In genomic region chr17:24207768-24208640, GRCm38 (mm10) we compare ENCODE assay signal across 8 mouse cellular contexts. TPM values are rescaled to one million over a fixed set of nuclear protein-coding genes. Genes with fewer than 3 reads are reported as not detected.
DNase-seq lines count a peak whose midpoint lies in the region; ATAC-seq and TF ChIP-seq lines count a peak whose summit lies in the region.

No protein-coding gene starts in this region.

- intact Hi-C loops in gastrocnemius, adult 2 months (cut with DNase I) = no loop called here

- peak overlapping the region; percentile 70; the same call in 1 of the 2 replicates for H3K27ac ChIP-seq in gastrocnemius, adult 2 months
- H3K27ac ChIP-seq in ES-E14 (ENCODE audit: insufficient read depth, low read depth, low read length, poor library complexity, severe bottlenecking) = no peak overlapping the region
- H3K27ac ChIP-seq in heart, embryonic 15.5 days = peak overlapping the region; percentile 66; the same call in 1 of the 2 replicates
- H3K27ac ChIP-seq in liver, embryonic 15.5 days (replicated peaks) = peak overlapping the region; percentile 99

- H3K9ac ChIP-seq in ES-E14 (ENCODE audit: insufficient read depth, low read depth, low read length, poor library complexity, severe bottlenecking) = no peak overlapping the region
- H3K9ac ChIP-seq in heart, embryonic 15.5 days = peak overlapping the region; percentile 70; the same call in 1 of the 2 replicates
- peak overlapping the region; percentile 83 for H3K9ac ChIP-seq in liver, embryonic 15.5 days

- H3K4me2 ChIP-seq in heart, embryonic 15.5 days = peak overlapping the region; percentile 80
- peak overlapping the region; percentile 100 for H3K4me2 ChIP-seq in liver, embryonic 15.5 days

- H3K4me1 ChIP-seq in ES-E14 (ENCODE audit: control insufficient read depth in 2 of 2, insufficient read depth in 2 of 2, low read length in 2 of 2, poor library complexity in 1 of 2) = peaks cover 9 to 38% of the 10 kb centered on the region in 2 experiments
- peaks cover 76% of the 10 kb centered on the region for H3K4me1 ChIP-seq in heart, embryonic 15.5 days (replicated peaks)
- H3K4me1 ChIP-seq in liver, embryonic 15.5 days (replicated peaks) = peaks cover 100% of the 10 kb centered on the region

- no peak for TF ChIP-seq CTCF in gastrocnemius, adult 2 months (IDR thresholded peaks at IDR 0.05)

- in situ Hi-C loops in ES-E14 (cut with MboI; ENCODE audit: low sequenced_read_pairs in 2 of 2, unreplicated experiment in 2 of 2) = no loop called here

- no peaks in the 10 kb centered on the region for H3K9me3 ChIP-seq in ES-E14 (ENCODE audit: control insufficient read depth, insufficient read depth, low read depth, low read length)
- no peaks in the 10 kb centered on the region for H3K9me3 ChIP-seq in heart, embryonic 15.5 days (replicated peaks)
- no peaks in the 10 kb centered on the region for H3K9me3 ChIP-seq in liver, embryonic 15.5 days (replicated peaks)

- H3K36me3 ChIP-seq in ES-E14 (ENCODE audit: control insufficient read depth, insufficient read depth, low read length, poor library complexity, severe bottlenecking) = no peaks in the 10 kb centered on the region
- H3K36me3 ChIP-seq in heart, embryonic 15.5 days = no peaks in the 10 kb centered on the region
- H3K36me3 ChIP-seq in liver, embryonic 15.5 days (replicated peaks) = no peaks in the 10 kb centered on the region

- peak overlapping the region; percentile 77 for H3K4me3 ChIP-seq in gastrocnemius, adult 2 months
- peak overlapping the region; percentile 44 to 57; a peak in 2 of 4 replicates for H3K4me3 ChIP-seq in ES-E14 (ENCODE audit: insufficient read depth in 1 of 2, low read depth in 1 of 2, low read length in 2 of 2, poor library complexity in 1 of 2, severe bottlenecking in 1 of 2)
- peak overlapping the region; percentile 53 for H3K4me3 ChIP-seq in heart, embryonic 15.5 days
- peak overlapping the region; percentile 80 for H3K4me3 ChIP-seq in liver, embryonic 15.5 days (replicated peaks)

- DNase-seq in gastrocnemius, adult 2 months = peak; percentile 32
- no peak for DNase-seq in gastrocnemius, adult 18-20 months (ENCODE audit: low spot score)
- DNase-seq in ES-E14 (ENCODE audit: low read depth, low spot score) = no peak
- DNase-seq in yolk sac, embryonic 10.5 days (ENCODE audit: low spot score) = no peak

- ATAC-seq in heart, embryonic 15.5 days (replicated peaks; ENCODE audit: insufficient number of reproducible peaks, insufficient read depth, low FRiP score, low read depth) = no peak
- ATAC-seq in liver, embryonic 15.5 days (ENCODE audit: insufficient read depth) = no peak
- no peak for ATAC-seq in frontal cortex, adult (ENCODE audit: low TSS enrichment)
- no peak for ATAC-seq in megakaryocyte-erythroid progenitor cell, adult 5-6 weeks (replicated peaks; ENCODE audit: low FRiP score, low TSS enrichment, poor library complexity, severe bottlenecking)

- WGBS in heart, embryonic 15.5 days = 71% methylated on average over 34 of the region's 34 CpGs
- WGBS in liver, embryonic 15.5 days (ENCODE audit: insufficient replicate concordance) = 71% methylated on average over 34 of the region's 34 CpGs

- H3K27me3 ChIP-seq in heart, embryonic 15.5 days = peaks cover 51% of the 10 kb centered on the region
- H3K27me3 ChIP-seq in liver, embryonic 15.5 days = peaks cover 61% of the 10 kb centered on the region

TF ChIP-seq in ES-E14, 5 proteins besides CTCF, POLR2A, EP300 and RAD21:
- TF ChIP-seq CHD2 (IDR thresholded peaks at IDR 0.05; ENCODE audit: low read depth, low read length) (no peak), ZNF384 (IDR thresholded peaks at IDR 0.05; ENCODE audit: low read depth, low read length) (no peak), ZC3H11A (IDR thresholded peaks at IDR 0.05; ENCODE audit: borderline replicate concordance, low read depth, low read length) (no peak), HCFC1 (IDR thresholded peaks at IDR 0.05; ENCODE audit: borderline replicate concordance, insufficient read depth, low read length) (no peak), MAFK (IDR thresholded peaks at IDR 0.05; ENCODE audit: insufficient read depth, low read depth, low read length) (no peak)

RNA-seq across cellular contexts. Expression of gene Ntn3, which starts 1.3 kb away (rescaled TPM):
- total RNA-seq in gastrocnemius, adult 2 months (2021) = under 1 TPM; 0.31 to 0.39 TPM
- under 1 TPM; 0.21 to 0.31 TPM for total RNA-seq in gastrocnemius, adult 18-20 months (2021)
- total RNA-seq in ES-E14 (2012; rRNA removed) = 2.7 and 4.1 TPM in 2 replicates
- 1.9 and 2.9 TPM in 2 replicates for polyA plus RNA-seq in heart, embryonic 15.5 days (2015; fragmentation: Nextera tagmentation; extraction: Ambion mirVana)
- polyA plus RNA-seq in liver, embryonic 15.5 days (2015; fragmentation: Nextera tagmentation; extraction: Ambion mirVana) = 1.1 and 1.2 TPM in 2 replicates
- 0.92 TPM in 2 replicates for total RNA-seq in megakaryocyte-erythroid progenitor cell, adult 5-6 weeks (2014; fragmentation: Nextera tagmentation)
- 0.19 and 0.38 TPM in 2 replicates for total RNA-seq in megakaryocyte-erythroid progenitor cell, adult 5-6 weeks (2017)

RNA-seq across cellular contexts. Expression of gene Tbc1d24, which starts 2.6 kb away (rescaled TPM):
- total RNA-seq in gastrocnemius, adult 2 months (2021) = 1 to 10 TPM; 4.0 to 7.1 TPM
- total RNA-seq in gastrocnemius, adult 18-20 months (2021) = 1 to 10 TPM; 4.2 to 5.5 TPM
- 14.1 and 20.4 TPM in 2 replicates for total RNA-seq in ES-E14 (2012; rRNA removed)
- 3.6 and 3.8 TPM in 2 replicates for polyA plus RNA-seq in heart, embryonic 15.5 days (2015; fragmentation: Nextera tagmentation; extraction: Ambion mirVana)
- 6.6 and 7.9 TPM in 2 replicates for polyA plus RNA-seq in liver, embryonic 15.5 days (2015; fragmentation: Nextera tagmentation; extraction: Ambion mirVana)
- 32.2 and 45.2 TPM in 2 replicates for total RNA-seq in megakaryocyte-erythroid progenitor cell, adult 5-6 weeks (2014; fragmentation: Nextera tagmentation)
- 6.0 and 6.6 TPM in 2 replicates for total RNA-seq in megakaryocyte-erythroid progenitor cell, adult 5-6 weeks (2017)

RNA-seq across cellular contexts. Expression of gene Tedc2, which starts 12.6 kb away (rescaled TPM):
- 1 to 10 TPM; 1.4 to 2.5 TPM for total RNA-seq in gastrocnemius, adult 2 months (2021)
- 1 to 10 TPM; 1.2 to 1.5 TPM for total RNA-seq in gastrocnemius, adult 18-20 months (2021)
- total RNA-seq in ES-E14 (2012; rRNA removed) = 31.3 and 35.8 TPM in 2 replicates
- polyA plus RNA-seq in heart, embryonic 15.5 days (2015; fragmentation: Nextera tagmentation; extraction: Ambion mirVana) = 4.3 and 7.3 TPM in 2 replicates
- polyA plus RNA-seq in liver, embryonic 15.5 days (2015; fragmentation: Nextera tagmentation; extraction: Ambion mirVana) = 8.2 and 9.6 TPM in 2 replicates
- total RNA-seq in megakaryocyte-erythroid progenitor cell, adult 5-6 weeks (2014; fragmentation: Nextera tagmentation) = 19.8 and 31.0 TPM in 2 replicates
- total RNA-seq in megakaryocyte-erythroid progenitor cell, adult 5-6 weeks (2017) = 16.8 and 18.0 TPM in 2 replicates

RNA-seq across cellular contexts. Expression of gene Atp6v0c, which starts 38.5 kb away (rescaled TPM):
- total RNA-seq in gastrocnemius, adult 2 months (2021) = 100 to 1,000 TPM; 147 to 152 TPM
- 100 to 1,000 TPM; 151 to 164 TPM for total RNA-seq in gastrocnemius, adult 18-20 months (2021)
- 129 and 159 TPM in 2 replicates for total RNA-seq in ES-E14 (2012; rRNA removed)
- 447 and 510 TPM in 2 replicates for polyA plus RNA-seq in heart, embryonic 15.5 days (2015; fragmentation: Nextera tagmentation; extraction: Ambion mirVana)
- polyA plus RNA-seq in liver, embryonic 15.5 days (2015; fragmentation: Nextera tagmentation; extraction: Ambion mirVana) = 362 and 405 TPM in 2 replicates
- total RNA-seq in megakaryocyte-erythroid progenitor cell, adult 5-6 weeks (2014; fragmentation: Nextera tagmentation) = 222 and 224 TPM in 2 replicates
- 72.2 and 95.8 TPM in 2 replicates for total RNA-seq in megakaryocyte-erythroid progenitor cell, adult 5-6 weeks (2017)

RNA-seq across cellular contexts. Expression of gene Ccnf, which starts 43.3 kb away (rescaled TPM):
- total RNA-seq in gastrocnemius, adult 2 months (2021) = under 1 TPM; 0.41 to 0.64 TPM
- under 1 TPM; 0.25 to 0.50 TPM for total RNA-seq in gastrocnemius, adult 18-20 months (2021)
- total RNA-seq in ES-E14 (2012; rRNA removed) = 143 and 239 TPM in 2 replicates
- polyA plus RNA-seq in heart, embryonic 15.5 days (2015; fragmentation: Nextera tagmentation; extraction: Ambion mirVana) = 29.2 and 36.1 TPM in 2 replicates
- polyA plus RNA-seq in liver, embryonic 15.5 days (2015; fragmentation: Nextera tagmentation; extraction: Ambion mirVana) = 71.5 and 75.6 TPM in 2 replicates
- total RNA-seq in megakaryocyte-erythroid progenitor cell, adult 5-6 weeks (2014; fragmentation: Nextera tagmentation) = 34.7 and 40.9 TPM in 2 replicates
- 17.5 and 24.4 TPM in 2 replicates for total RNA-seq in megakaryocyte-erythroid progenitor cell, adult 5-6 weeks (2017)
